Mouse (Mus musculus) Muller cell, postnatal 12 days (primary cell): Measurements from ENCODE around the gene Dbx2.
A peak's percentile ranks its signal among the peaks of the same experiment; 100 is the strongest.

Experiments
- DNase-seq: peaks from one replicate; pipeline ENCODE4 v3.0.0-alpha.2; 2015; ENCODE audit errors: inconsistent ontology term

Gene Dbx2

DNA sequence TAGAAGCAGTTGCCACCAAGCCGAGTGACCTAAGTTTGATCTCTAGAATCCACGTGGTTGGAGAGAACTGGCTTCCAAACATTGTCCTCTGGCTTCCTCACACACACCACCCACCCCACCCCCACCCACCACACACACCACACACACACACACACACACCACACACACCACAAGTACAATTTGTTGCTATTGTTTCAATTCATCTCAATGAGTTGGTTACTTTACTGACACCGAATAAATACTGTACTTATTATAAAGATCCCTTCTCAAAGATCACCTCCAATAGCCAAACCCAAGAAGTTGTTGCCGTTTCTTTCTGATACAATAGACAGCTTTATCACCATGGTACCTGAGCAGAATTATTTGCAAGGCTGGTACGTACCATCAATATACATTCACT, at the start of gene Dbx2:
Gene Dbx2, minus strand, starts transcription at position 101 of the 400 bp plus-strand sequence.
- DNase-seq: no peak

DNA sequence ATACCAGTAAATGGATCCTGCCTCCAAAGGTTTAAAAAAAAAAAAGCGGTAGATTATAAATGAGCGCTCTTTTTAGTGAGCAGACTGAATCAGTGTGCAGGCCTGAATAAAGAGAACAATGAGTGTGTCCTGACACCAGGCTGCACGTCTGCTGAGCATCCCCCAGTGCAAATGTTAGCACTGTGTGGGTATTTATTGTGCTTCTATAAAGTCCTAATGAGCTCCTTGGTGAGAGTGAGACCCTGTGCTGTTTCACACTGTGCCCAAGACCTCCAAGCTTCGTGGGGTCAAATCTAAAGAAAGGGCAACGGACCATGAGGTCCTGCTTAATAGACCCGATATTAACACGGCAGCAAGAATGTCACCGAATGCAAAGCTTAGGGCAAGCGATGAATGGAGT, 46.4 kb upstream of the Dbx2 start:
- no peak for DNase-seq

DNA sequence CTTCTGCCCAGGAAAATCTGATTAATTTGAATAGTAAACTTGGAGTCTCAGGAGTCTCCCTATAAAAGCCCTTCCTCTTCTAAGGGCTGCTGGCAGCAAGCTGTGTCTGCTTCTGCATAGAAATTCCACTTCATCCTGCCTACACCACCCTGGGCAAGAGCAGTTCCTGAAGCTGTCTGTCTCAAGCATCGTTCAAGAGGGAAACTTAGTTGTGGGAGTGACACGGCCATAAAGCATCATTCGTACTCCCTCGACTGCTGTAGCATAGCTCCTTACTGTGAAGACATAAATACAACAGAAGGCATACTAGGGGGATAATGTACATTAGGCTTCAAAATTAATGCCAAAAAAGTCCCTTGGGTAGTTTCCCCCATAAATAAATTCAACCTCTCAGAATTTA, 45.8 kb upstream of the Dbx2 start:
- no peak for DNase-seq

DNA sequence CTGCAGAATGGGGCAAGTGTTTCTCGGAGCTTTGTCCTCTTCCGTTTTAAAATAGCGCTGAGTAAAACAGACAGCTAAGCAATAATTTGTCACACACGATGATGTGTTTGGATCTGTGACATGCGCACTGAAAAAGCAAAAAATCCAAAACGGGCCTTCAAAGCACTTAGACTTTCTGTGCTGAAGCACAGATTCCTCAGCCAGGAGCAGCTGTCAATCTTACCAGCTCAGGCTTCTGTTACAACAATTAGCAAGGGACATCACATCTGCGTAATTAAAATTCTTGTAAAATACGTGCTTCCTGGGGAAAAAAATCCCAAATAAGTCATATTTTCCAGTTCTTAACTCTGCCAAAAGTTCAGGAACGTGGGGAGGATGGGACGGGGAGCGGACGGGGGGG, 43.6 kb upstream of the Dbx2 start:
- no peak for DNase-seq

DNA sequence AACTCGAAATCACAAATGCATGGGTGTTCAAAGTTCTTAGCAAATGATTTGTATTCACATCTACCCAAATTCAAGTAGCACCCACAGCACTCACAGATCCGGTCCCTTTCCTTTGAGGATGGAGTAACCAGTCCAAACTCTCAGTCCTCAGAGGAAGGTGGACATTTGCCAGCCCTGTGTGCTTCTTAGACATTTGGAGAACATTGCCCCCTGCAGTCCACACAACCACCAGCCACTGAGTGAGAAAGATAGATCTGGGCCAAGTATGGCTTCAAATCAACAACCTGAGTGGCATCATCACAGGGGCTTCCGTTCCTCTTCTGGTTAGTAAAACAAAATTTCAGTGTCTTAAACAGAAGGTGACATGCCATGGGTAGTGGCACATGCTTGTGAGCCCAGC, 38.0 kb upstream of the Dbx2 start:
- DNase-seq: no peak

DNA sequence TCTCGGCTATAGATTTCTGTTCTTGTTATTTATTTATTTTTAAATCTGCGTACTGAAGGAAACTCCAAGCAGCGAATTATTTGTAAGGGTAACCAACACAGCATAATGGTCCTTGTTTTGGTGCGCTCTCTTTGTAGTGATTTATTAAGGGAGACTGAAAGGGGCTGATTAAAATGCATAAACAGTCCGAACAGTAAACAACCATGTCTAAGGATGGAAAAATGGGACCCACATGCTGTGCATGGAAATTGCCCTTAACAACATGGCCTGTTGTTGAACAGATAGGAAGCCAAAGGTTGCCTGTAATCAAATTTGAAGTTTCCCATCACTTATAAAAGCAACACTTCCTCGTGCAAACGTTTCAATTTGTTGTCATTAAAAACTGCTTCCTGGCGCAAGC, 35.8 kb upstream of the Dbx2 start:
- DNase-seq: no peak

DNA sequence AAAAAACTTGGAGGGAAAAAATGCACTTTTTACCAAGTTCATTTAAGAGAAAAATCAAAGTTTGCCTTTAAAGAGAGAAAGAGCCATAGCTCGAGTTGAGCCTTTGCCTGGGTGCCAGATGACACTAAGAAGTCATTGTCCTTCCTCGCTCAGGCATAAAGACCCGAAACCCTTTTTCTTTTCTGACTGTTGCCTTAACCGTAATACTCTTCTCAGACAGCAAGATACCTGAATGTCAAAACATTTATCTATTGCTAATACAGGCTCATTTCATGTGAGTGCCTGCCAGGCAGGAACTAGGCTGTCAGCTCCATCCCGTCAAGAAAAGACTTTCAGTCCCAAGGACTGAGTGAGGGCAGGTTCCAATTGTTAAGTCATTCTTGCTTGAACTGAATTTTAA, 35.4 kb upstream of the Dbx2 start:
- no peak for DNase-seq

DNA sequence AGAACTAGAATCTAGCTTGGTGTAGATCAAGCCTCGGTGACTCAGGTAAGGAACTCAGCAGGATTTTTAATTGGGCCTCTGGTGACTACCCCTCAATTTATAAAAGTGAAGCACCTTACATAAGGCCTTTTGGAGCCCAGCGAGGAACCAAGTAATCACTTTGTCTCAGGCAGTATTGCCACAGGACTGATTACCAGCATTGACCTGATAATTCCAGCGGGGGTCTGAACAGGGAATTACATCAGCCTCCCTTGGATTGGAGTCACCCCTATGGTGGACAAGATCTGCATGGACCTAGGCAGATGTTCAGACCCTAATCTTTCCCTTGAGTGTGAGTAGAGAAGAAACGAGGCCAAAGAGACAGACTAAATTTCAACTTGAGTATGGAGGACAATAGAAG, 26.9 kb upstream of the Dbx2 start:
- no peak for DNase-seq

DNA sequence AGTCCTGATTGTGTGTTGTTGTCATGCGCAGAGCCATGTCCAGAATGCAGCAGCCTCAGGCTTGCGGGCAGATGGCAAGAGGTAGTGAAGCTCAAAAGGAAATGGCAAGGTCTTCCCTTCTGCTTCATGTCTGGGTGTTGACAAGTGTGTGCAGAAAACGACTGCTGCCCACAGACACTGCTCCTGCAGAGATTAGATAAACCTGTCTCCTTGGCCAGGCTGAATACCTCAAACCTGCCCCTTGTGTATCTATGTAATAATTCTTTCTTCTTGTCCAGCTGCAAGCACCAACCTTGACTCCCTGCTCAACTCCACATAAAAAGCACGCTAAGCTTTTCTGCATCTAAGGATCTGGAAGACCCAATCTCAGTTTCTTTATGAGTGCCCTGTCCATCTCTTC, 19.9 kb upstream of the Dbx2 start:
- no peak for DNase-seq

DNA sequence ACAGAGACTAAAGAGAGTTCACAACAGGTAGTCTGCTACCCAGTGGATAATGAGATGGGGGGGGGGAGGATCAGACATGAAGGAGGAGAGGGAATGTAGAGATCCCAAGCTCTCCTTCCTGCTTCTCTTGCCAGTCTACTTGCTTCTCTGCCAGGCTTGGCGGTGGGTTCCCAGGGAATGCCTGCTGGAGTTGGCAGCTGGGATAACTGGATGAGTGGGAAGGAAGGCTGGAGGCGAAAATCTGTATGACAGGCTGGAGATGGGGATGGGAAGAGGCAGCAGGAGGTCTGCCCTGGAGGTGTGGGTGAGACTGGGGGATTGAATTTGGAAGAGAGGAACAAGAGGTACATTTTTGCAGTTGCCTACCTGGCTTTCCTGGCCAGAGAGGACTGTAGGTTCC, 19.4 kb upstream of the Dbx2 start:
- DNase-seq: no peak

DNA sequence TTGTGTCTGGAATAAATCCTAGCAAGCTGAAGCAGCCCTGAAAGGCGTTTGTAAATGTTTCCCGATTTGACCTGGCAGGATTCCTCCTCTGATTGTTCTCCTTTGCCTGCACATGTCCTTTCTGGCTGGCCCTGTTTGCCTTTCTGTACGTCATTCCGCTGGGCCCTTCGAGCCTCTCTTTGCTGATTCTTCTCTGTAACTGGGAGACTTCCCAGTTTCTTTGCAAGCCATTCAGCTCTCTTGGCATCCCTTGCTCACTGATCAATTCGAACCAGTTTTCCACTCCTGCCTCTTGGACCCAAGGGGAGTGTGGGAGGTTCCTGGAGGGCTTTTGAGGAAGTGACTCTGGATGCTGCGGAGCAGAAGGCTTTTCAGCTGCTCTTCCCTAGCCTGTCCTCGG, 11.4 kb upstream of the Dbx2 start:
- DNase-seq: peak; percentile 33

DNA sequence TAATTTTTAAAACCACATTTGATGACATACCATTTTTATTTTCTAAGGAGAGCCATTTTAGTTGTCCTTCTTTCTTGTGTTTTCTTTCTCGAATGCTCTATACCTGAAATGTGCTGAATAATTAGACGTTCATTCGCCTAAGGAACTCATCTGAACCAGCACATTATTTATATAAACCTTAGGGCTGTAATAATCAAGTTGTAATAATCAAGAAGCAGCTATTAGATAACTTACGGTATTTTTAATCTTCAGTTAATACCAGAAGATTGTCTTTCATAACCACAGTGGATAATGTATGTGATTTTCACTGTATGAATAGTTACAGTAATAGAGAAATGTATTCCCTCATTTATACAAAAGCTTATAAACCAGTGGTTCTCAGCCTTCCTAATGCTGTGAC, 9.2 kb upstream of the Dbx2 start:
- DNase-seq: no peak

DNA sequence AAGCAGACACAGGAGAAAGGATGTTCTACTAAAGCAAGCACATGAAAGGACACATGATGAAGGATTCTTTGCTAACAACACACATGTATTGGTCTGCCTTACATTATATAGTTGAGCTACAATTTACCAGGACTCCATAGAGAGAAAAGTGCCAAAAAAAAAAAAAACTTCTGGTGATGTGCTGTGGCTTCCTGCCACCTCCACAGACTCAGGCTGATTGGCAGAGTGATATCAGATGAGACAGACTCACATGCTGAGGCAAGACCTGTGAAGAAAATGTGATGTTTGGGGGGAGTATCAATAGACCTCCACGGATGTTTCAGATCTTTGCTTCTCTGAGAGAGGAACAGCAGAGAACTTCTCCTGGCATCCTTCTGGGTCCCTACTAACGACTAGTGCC, 6.0 kb upstream of the Dbx2 start:
- DNase-seq: no peak

DNA sequence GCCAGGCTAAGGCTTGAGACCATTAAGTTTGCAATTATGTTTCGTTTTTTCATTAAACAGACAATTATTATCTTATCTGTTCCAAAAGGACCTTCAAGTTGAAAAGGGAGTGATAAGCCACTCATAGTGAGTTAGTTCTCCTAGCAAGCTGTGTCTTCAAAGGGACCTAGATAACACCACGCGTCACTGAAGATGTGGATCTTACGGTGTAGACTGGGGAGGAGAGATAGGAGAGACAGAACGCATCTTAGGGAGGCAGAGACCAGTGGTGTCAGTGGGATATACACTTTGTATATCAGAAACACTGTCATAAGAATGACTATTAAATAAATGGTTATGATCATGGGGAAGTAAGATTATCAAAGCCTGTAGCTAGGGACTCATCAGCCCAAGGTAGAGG, 4.6 kb upstream of the Dbx2 start:
- no peak for DNase-seq

DNA sequence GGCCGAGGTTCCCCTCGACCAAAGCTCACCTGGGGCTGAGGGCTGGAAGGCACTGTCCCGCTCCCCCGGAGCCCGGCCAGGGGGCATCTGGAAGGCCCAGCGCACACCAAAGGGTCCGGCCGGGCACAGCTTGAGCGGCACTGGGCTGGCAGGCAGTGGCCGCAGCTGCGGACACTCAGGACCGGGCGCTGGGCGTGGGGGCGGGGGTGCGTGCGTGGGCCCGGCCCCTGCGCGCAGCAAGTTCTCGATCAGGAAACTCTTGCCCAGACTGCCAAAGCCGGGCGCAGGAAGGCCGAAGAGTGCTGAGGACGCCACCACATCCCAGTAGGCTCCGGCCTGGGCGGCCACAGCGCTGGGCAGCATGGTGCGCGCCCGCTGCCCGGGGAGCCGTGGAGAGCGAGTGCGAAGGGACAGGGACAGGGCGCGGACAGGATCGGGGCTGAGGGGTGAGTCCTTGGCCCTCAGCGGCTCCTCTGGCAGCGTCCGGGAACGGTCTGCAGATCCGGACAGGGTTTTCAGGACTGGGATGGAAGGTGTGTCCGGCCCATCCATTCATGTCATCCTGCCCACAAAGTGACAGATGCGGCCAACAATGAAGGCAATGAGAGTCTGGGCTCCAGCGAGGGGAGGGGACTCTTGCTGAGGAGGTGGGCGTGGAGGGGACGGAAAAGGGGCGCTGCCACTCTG, 1.4 kb downstream of the Dbx2 start:
- peak; percentile 37 for DNase-seq

DNA sequence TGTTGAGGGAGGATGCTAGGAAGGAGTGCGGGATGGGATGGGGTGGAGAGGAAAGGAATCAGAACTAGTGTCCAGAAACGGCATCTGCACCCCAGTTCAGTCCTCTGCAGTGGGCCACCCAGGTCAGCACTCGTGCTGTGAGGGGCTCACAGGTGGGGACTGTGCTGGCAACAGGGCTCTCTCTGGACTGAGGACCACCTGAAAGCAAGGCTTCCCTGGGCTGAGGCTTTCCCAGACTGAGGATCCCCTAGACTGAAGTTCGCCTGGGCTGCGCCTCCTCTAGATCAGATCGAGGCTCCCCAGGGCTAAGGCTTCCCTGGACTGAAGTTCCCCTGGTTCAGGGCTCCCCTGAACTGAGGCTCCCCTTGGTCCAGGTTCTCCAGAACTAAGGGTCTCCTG, 1.9 kb downstream of the Dbx2 start:
- DNase-seq: no peak

DNA sequence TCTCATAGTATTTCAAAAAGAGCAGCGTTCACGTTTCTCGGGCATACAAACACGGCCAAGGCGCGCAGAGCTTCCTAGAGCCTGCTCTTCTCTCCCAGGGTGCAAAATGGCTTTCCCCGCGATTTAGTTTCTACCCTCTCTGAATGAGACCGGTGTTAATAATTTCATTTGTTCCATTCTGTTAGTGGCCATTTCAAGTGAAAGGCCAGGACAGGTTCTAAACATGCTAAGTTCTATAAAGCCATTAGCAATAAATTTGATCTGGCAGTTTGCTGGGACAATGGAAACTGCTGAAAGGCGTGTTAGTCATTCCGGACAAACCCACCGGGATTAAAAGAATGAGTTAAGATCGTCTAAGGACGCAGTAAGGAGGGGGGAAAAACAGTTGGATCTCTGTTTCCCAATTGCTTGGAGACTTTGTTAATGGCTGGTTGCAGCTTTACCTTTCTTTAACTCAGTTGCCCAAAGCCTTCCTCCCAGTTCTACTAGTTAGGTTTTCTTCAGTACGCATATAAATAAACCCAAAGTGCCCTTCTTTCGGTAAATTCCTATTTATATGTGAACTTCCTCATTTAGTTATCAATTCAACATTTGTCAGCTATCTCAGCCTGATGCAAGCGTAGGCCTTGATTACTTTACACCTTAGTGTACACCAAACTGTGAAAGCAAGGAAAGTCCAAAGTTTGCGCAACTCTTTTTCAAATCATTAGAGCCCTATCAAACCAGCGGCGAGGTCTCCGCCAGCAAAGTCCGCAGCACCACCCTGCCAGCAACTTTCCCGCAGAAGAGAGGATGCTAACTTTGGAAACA, 2.7 kb downstream of the Dbx2 start:
- DNase-seq: no peak

DNA sequence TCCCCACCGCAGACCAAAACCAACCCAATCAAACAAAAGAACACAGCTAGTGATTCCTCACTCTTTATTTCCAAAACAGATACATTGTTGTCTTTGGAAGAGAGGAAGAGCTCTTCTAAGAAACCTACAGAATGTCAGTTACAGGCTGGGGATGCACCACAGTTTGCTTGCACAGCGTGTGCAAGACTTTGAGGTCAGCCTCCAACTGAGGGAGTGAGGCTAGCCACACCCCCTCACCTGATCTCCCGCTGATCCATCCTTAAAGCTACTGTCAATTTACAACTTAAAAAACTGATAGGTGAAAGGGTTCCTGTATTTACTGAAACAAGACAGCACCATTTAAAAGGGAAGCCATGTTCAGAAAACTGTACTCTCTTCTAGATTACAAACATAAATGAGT, 3.9 kb downstream of the Dbx2 start:
- no peak for DNase-seq

DNA sequence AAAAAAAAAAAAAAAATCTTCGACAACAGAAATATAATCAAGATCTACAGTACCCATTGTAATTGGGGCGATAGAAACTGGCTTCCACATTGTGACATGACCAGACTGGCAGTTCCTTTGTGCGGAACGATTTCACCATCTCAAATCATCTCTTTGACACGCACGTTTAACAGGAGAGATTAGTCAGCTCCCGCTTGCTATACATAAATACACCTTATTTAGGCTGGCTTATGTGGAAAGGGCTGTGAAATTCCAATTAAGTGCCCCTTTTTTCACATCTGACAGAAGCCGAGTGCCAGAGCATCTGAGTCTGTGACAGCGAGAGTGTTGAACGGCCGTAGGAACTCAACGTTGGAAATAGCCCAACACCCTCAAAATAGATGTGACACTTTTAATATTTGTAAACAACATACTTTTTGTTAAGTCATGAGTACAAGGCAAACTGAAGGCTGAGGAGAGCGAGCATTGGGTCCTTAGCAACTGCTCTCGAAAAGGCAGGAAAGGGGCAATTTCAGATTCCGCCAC, 12.2 kb downstream of the Dbx2 start:
- DNase-seq: no peak

DNA sequence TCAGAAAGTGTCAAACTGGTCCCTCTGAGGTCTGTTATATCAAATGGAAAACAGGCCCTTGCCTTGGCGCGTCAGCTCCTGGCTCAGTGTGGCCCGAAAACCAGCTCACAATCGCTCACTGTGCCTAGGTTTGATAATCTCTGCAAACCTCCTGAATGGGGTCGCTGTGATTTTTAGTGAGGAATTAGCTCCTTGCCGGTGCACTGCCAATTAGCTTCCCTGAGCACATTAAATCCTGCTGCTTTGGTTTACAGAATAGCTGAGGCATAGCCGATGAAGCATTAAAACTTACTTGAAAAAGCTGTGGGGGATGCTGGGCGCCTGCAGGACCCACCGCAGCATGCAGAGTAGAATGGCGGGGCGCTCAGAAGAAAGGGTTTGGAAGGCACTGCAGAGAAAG, 15.4 kb downstream of the Dbx2 start:
- DNase-seq: peak; percentile 19

DNA sequence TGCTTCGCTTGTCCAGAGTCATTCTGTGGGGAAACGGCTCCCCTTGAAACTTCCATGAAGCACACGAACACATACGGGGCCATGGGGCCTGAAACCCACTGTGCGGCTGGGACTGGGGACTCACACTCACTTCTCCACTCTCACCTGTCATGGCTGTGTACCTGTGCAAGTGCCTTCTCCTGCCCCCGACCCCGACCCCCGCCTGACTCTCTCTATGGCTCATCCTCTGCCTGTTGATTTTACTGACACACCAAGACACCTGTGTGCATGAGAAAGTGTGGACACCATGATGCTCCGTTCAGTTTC, 16.0 kb downstream of the Dbx2 start:
- DNase-seq: no peak

DNA sequence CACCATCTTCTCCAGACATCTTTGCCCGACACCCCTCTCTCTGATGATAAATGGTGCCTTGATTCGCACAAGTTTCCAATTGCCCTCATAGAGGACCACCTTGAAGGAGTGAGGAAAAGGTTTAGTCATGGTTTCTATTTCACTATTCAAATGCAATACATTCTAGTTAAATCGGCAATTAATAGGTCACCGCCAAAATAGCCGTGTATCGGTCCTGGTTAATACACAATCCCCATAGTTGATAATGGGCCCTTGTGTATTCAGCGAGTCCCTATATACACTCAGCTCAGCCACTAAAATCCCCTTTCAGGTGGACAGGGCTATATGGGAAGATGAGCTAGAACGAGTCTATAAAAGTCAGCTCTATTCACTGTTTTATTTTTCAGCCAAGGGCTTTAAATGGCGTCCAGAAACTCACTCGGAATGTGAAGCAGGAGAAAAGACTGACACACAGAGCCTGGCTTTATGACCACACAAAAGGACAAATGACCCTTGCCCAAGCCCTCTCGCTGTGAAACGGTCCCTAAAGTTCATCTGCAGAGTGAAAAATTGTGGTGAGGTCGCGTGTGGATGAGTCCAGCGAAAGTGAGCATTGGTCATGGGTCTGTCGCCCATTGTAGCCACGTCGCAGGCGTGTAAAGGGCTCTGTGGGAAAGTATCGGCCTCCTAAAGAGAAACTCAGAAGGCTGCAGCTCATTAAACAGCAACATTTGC, 16.5 kb downstream of the Dbx2 start:
- peak; percentile 24 for DNase-seq

DNA sequence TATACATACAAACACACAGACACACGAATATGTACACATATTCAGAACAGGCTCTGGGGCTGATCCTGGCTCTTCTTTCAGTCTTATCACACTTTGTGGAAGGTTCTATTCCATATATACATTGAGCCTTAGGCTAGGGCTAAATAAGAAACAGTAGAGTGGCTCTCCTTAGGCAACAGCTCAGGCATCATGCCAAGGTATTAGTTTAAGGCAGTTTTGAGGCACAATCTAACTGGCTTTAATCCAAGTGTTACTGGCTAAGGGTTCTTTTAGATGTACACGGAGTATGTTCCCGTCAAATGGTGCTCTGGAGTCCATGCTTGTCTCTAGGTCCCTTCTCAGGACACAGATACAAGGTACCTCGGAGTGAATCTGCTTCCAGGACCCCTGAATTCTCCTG, 31.4 kb downstream of the Dbx2 start:
- DNase-seq: no peak
